Mouse (Mus musculus) erythroblast, embryonic 14.5 days (primary cell): ENCODE data around the gene Cdkn2c.

ENCODE experiments used
- GATA1 ChIP-seq: IDR thresholded peaks from 2 replicates; pipeline ENCODE4 v1.6.1; 2012; ENCODE audit warnings: low read length, inconsistent platforms, mixed read lengths
- TAL1 ChIP-seq: IDR thresholded peaks from 3 replicates; pipeline ENCODE4 v1.6.1; 2012; ENCODE audit warnings: low read length, inconsistent platforms, mixed read lengths

DNA sequence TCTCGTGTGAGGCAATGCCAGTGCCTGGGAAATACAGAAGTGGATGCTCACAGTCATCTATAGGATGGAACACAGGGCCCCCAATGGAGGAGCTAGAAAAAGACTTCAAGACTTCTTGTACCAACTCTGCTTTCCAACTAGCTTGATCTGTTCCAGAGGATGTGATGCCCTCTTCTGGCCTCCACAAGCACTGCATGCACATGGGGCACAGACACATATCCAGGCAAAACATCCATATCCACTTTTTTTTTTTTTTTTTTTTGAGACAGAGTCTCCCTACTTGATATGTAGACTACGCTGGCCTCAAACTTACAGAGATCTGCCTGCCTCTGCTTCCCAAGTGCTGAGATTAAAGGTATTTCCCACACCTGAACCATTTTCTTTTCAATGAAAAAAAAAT, 32.0 kb downstream of the Cdkn2c start:
- TF ChIP-seq TAL1 (no peak), GATA1 (no peak)
